ENCODE assay signal across 8 mouse cellular contexts in the genomic region with DNA sequence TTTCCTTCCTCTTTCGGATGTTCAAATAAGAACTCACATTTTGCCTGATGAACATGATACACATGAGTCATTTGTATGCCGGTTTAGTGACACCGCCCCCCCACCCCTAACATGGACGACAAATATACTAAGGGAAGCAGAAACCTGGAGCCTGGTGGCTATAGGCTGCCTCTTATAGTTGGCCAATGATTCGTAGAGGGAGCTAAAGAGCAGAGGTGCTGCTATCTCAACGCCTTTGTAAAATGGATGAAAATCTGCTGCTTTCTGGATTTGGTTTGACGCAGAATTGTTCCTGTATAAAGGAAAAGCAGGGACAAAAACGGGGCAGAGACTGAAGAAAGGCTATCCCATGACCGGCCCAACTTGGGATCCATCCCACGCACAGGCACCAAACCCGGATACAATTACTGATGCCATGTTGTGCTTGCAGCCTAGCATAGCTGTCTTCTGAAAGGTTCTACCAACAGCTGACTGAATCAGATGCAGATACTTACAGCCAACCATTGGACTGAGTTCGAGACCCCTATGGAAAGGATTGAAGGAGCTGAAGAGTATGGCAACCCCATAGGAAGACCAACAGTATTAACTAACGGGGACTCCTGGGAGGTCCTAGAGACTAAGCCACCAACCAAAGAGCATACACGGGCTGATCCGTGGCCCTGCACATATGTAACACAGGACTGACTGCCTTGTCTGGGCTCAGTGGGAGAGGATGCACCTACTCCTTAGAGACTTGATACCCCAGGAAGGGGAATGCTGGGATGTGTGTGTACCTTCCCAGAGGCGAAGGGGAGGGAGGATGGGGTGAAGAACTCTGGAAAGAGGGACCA. TPM values are rescaled to one million over a fixed set of nuclear protein-coding genes. Genes with fewer than 3 reads are reported as not detected.
A peak's percentile ranks its signal among the peaks of the same experiment; 100 is the strongest.
DNase-seq lines count a peak whose midpoint lies in the region; ATAC-seq and TF ChIP-seq lines count a peak whose summit lies in the region.

No protein-coding gene starts in this region.

- peak overlapping the region; percentile 97 for H3K27ac ChIP-seq in embryonic facial prominence, embryonic 10.5 days (replicated peaks)
- H3K27ac ChIP-seq in limb, embryonic 14.5 days (replicated peaks; ENCODE audit: low read depth, low read length), result peak overlapping the region; percentile 99
- peak overlapping the region; percentile 99 for H3K27ac ChIP-seq in midbrain, embryonic 12.5 days (replicated peaks)
- H3K27ac ChIP-seq in stomach, embryonic 15.5 days, result peak overlapping the region; percentile 99

- whole genome bisulfite sequencing in embryonic facial prominence, embryonic 10.5 days, result 28% methylated on average over 16 of the region's 16 CpGs
- WGBS in limb, embryonic 14.5 days, result 29% methylated on average over 16 of the region's 16 CpGs
- 26% methylated on average over 16 of the region's 16 CpGs for WGBS in midbrain, embryonic 12.5 days
- WGBS in stomach, embryonic 15.5 days, result 24% methylated on average over 16 of the region's 16 CpGs

- H3K4me2 ChIP-seq in limb, embryonic 14.5 days (replicated peaks; ENCODE audit: low read depth, low read length, severe bottlenecking), result peak overlapping the region; percentile 61
- peak overlapping the region; percentile 59 for H3K4me2 ChIP-seq in midbrain, embryonic 12.5 days (replicated peaks)
- H3K4me2 ChIP-seq in stomach, embryonic 15.5 days, result peak overlapping the region; percentile 62

- no peaks in the 10 kb centered on the region for H3K36me3 ChIP-seq in embryonic facial prominence, embryonic 10.5 days (replicated peaks)
- H3K36me3 ChIP-seq in limb, embryonic 14.5 days (ENCODE audit: control insufficient read depth, insufficient read depth, low read length), result no peaks in the 10 kb centered on the region
- no peaks in the 10 kb centered on the region for H3K36me3 ChIP-seq in midbrain, embryonic 12.5 days
- H3K36me3 ChIP-seq in stomach, embryonic 15.5 days, result no peaks in the 10 kb centered on the region

- ATAC-seq in CD4-positive, CD25-positive, alpha-beta regulatory T cell, adult 4 months, result peak; percentile 52
- ATAC-seq in limb, embryonic 14.5 days (ENCODE audit: low FRiP score, low read depth), result peak; percentile 53
- ATAC-seq in midbrain, embryonic 12.5 days (ENCODE audit: low FRiP score, low read depth), result 0 out of 2 replicates have a peak, but pooled peaks have one; percentile 13
- peak; percentile 28; the same call in 1 of the 2 replicates for ATAC-seq in stomach, embryonic 15.5 days (ENCODE audit: insufficient read depth, low FRiP score, low read depth)

- peak; percentile 27; the same call in 1 of the 2 replicates for TF ChIP-seq POLR2A in limb, embryonic 14.5 days (IDR thresholded peaks at IDR 0.05; ENCODE audit: borderline replicate concordance, extremely low read depth, insufficient read depth, insufficient read length)

- peak; percentile 84 for DNase-seq in Muller cell, postnatal 12 days (ENCODE audit: inconsistent ontology term)
- DNase-seq in embryonic facial prominence, embryonic 10.5 days (ENCODE audit: low spot score), result peak; percentile 66
- DNase-seq in heart, postnatal 4 days, result peak; percentile 42
- DNase-seq in limb, embryonic 14.5 days (ENCODE audit: low spot score), result peak; percentile 81
- no peak for DNase-seq in gastrocnemius, postnatal 10 days

- H3K27me3 ChIP-seq in embryonic facial prominence, embryonic 10.5 days (replicated peaks; ENCODE audit: low read depth, poor library complexity, severe bottlenecking), result no peaks in the 10 kb centered on the region
- no peaks in the 10 kb centered on the region for H3K27me3 ChIP-seq in limb, embryonic 14.5 days (ENCODE audit: control insufficient read depth, insufficient read depth, low read length)
- no peaks in the 10 kb centered on the region for H3K27me3 ChIP-seq in midbrain, embryonic 12.5 days
- no peaks in the 10 kb centered on the region for H3K27me3 ChIP-seq in stomach, embryonic 15.5 days (replicated peaks)

- H3K9me3 ChIP-seq in embryonic facial prominence, embryonic 10.5 days, result no peaks in the 10 kb centered on the region
- no peaks in the 10 kb centered on the region for H3K9me3 ChIP-seq in limb, embryonic 14.5 days (ENCODE audit: control insufficient read depth, low read length)
- no peaks in the 10 kb centered on the region for H3K9me3 ChIP-seq in midbrain, embryonic 12.5 days
- H3K9me3 ChIP-seq in stomach, embryonic 15.5 days, result no peaks in the 10 kb centered on the region

- peaks cover 9% of the 10 kb centered on the region for H3K4me1 ChIP-seq in embryonic facial prominence, embryonic 10.5 days
- H3K4me1 ChIP-seq in limb, embryonic 14.5 days (ENCODE audit: control insufficient read depth, insufficient read depth, low read length), result peaks cover 9% of the 10 kb centered on the region; the same call in 1 of the 2 replicates
- peaks cover 7% of the 10 kb centered on the region; the same call in 1 of the 2 replicates for H3K4me1 ChIP-seq in midbrain, embryonic 12.5 days
- H3K4me1 ChIP-seq in stomach, embryonic 15.5 days, result peaks cover 5% of the 10 kb centered on the region; the same call in 1 of the 2 replicates

- H3K9ac ChIP-seq in limb, embryonic 14.5 days (ENCODE audit: low read depth, low read length, severe bottlenecking), result peak overlapping the region; percentile 77
- peak overlapping the region; percentile 69; the same call in 1 of the 2 replicates for H3K9ac ChIP-seq in midbrain, embryonic 12.5 days (replicated peaks)
- H3K9ac ChIP-seq in stomach, embryonic 15.5 days, result no peak overlapping the region

- peak overlapping the region; percentile 80 for H3K4me3 ChIP-seq in embryonic facial prominence, embryonic 10.5 days
- peak overlapping the region; percentile 69 for H3K4me3 ChIP-seq in limb, embryonic 14.5 days (replicated peaks; ENCODE audit: low read length)
- H3K4me3 ChIP-seq in midbrain, embryonic 12.5 days, result peak overlapping the region; percentile 76
- H3K4me3 ChIP-seq in stomach, embryonic 15.5 days (replicated peaks), result peak overlapping the region; percentile 61

RNA-seq across cellular contexts. Expression of a gene that starts 7.7 kb away (rescaled TPM):
- 1 to 10 TPM; 8.5 to 9.2 TPM for polyA plus RNA-seq in CD4-positive, CD25-positive, alpha-beta regulatory T cell, adult 4 months (2017; shearing (Covaris generic))
- 2.9 and 3.0 TPM in 2 replicates for polyA plus RNA-seq in embryonic facial prominence, embryonic 10.5 days (2016; fragmentation: Nextera tagmentation; extraction: Ambion mirVana)
- total RNA-seq in heart, postnatal 4 days (2021), result 10 to 100 TPM; 24.6 to 25.3 TPM
- 13.4 and 15.1 TPM in 2 replicates for polyA plus RNA-seq in limb, embryonic 14.5 days (2012; rRNA removed)
- polyA plus RNA-seq in limb, embryonic 14.5 days (2014; fragmentation: Nextera tagmentation; extraction: Ambion mirVana), result 9.3 and 11.8 TPM in 2 replicates
- polyA plus RNA-seq in midbrain, embryonic 12.5 days (2016; fragmentation: Nextera tagmentation; extraction: Ambion mirVana), result 5.7 and 5.8 TPM in 2 replicates
- 5.2 and 5.8 TPM in 2 replicates for polyA plus RNA-seq in stomach, embryonic 15.5 days (2015; fragmentation: Nextera tagmentation; extraction: Ambion mirVana)
- total RNA-seq in gastrocnemius, postnatal 10 days (2021), result 10 to 100 TPM; 18.4 to 22.9 TPM

RNA-seq across cellular contexts. Expression of a gene that starts 10.5 kb away (rescaled TPM):
- polyA plus RNA-seq in CD4-positive, CD25-positive, alpha-beta regulatory T cell, adult 4 months (2017; shearing (Covaris generic)), result 100 to 1,000 TPM; 103 to 138 TPM
- 55.4 and 68.4 TPM in 2 replicates for polyA plus RNA-seq in embryonic facial prominence, embryonic 10.5 days (2016; fragmentation: Nextera tagmentation; extraction: Ambion mirVana)
- total RNA-seq in heart, postnatal 4 days (2021), result 1 to 10 TPM; 2.0 to 3.3 TPM
- polyA plus RNA-seq in limb, embryonic 14.5 days (2012; rRNA removed), result 46.5 and 48.2 TPM in 2 replicates
- 71.6 and 78.8 TPM in 2 replicates for polyA plus RNA-seq in limb, embryonic 14.5 days (2014; fragmentation: Nextera tagmentation; extraction: Ambion mirVana)
- polyA plus RNA-seq in midbrain, embryonic 12.5 days (2016; fragmentation: Nextera tagmentation; extraction: Ambion mirVana), result 22.5 and 24.8 TPM in 2 replicates
- polyA plus RNA-seq in stomach, embryonic 15.5 days (2015; fragmentation: Nextera tagmentation; extraction: Ambion mirVana), result 11.0 and 11.9 TPM in 2 replicates
- 1 to 10 TPM; 2.2 to 3.8 TPM for total RNA-seq in gastrocnemius, postnatal 10 days (2021)

RNA-seq across cellular contexts. Expression of a gene that starts 44.0 kb away (rescaled TPM):
- polyA plus RNA-seq in CD4-positive, CD25-positive, alpha-beta regulatory T cell, adult 4 months (2017; shearing (Covaris generic)), result under 1 TPM; 0.18 to 0.27 TPM
- polyA plus RNA-seq in embryonic facial prominence, embryonic 10.5 days (2016; fragmentation: Nextera tagmentation; extraction: Ambion mirVana), result 1.1 and 1.5 TPM in 2 replicates
- total RNA-seq in heart, postnatal 4 days (2021), result 1 to 10 TPM; 1.7 to 1.8 TPM
- 4.1 and 5.0 TPM in 2 replicates for polyA plus RNA-seq in limb, embryonic 14.5 days (2012; rRNA removed)
- 4.7 and 5.0 TPM in 2 replicates for polyA plus RNA-seq in limb, embryonic 14.5 days (2014; fragmentation: Nextera tagmentation; extraction: Ambion mirVana)
- polyA plus RNA-seq in midbrain, embryonic 12.5 days (2016; fragmentation: Nextera tagmentation; extraction: Ambion mirVana), result 1.6 and 1.8 TPM in 2 replicates
- polyA plus RNA-seq in stomach, embryonic 15.5 days (2015; fragmentation: Nextera tagmentation; extraction: Ambion mirVana), result 2.6 and 3.3 TPM in 2 replicates
- total RNA-seq in gastrocnemius, postnatal 10 days (2021), result 1 to 10 TPM; 1.7 to 2.6 TPM
